Mouse (Mus musculus) hindlimb bud, embryonic 11.5 days (tissue): ENCODE results near the gene Phf3.
"Not testable (repeated sequence)": the region's sequence is repeated elsewhere in the genome, so short reads cannot be mapped to it uniquely, and the experiment has no call there.

Source experiments
- DNase-seq: peaks from one replicate; pipeline ENCODE4 v3.0.0-alpha.2; 2012; ENCODE audit warnings: low read depth, low spot score; ENCODE audit errors: extremely low spot score

Phf3 gene

GRCm38 (mm10) chr1:30873541-30874260, at the start of gene Phf3:
Gene Phf3 (minus strand): TSS chr1:30873921.
- DNase-seq: peak; percentile 47

- no peak for DNase-seq
Measured at GRCm38 (mm10) chr1:30922237-30922636, 48.5 kb upstream of the Phf3 start.

GRCm38 (mm10) chr1:30921252-30921651, 47.5 kb upstream of the Phf3 start:
- no peak for DNase-seq

- no peak for DNase-seq
Measured at GRCm38 (mm10) chr1:30920620-30921177, 47.0 kb upstream of the Phf3 start.

- no peak for DNase-seq
Measured at GRCm38 (mm10) chr1:30910172-30910571, 36.5 kb upstream of the Phf3 start.

GRCm38 (mm10) chr1:30908797-30909196, 35.1 kb upstream of the Phf3 start:
- DNase-seq: no peak

- no peak for DNase-seq
Measured at GRCm38 (mm10) chr1:30903480-30904218, 29.9 kb upstream of the Phf3 start.

GRCm38 (mm10) chr1:30898691-30899090, 25.0 kb upstream of the Phf3 start:
- DNase-seq: no peak

- DNase-seq: not testable (repeated sequence)
Measured at GRCm38 (mm10) chr1:30895366-30895765, 21.6 kb upstream of the Phf3 start.

- DNase-seq: not testable (repeated sequence)
Measured at GRCm38 (mm10) chr1:30883806-30884205, 10.1 kb upstream of the Phf3 start.

- DNase-seq: no peak
Measured at GRCm38 (mm10) chr1:30875746-30876145, 2.0 kb upstream of the Phf3 start.

- DNase-seq: no peak
Measured at GRCm38 (mm10) chr1:30874261-30875131, 775 bp upstream of the Phf3 start.

GRCm38 (mm10) chr1:30872836-30873540, 733 bp downstream of the Phf3 start:
- no peak for DNase-seq

GRCm38 (mm10) chr1:30867786-30868185, 5.9 kb downstream of the Phf3 start:
- DNase-seq: no peak

GRCm38 (mm10) chr1:30852518-30852917, 21.2 kb downstream of the Phf3 start:
- DNase-seq: no peak

- DNase-seq: no peak
Measured at GRCm38 (mm10) chr1:30851920-30852319, 21.8 kb downstream of the Phf3 start.

GRCm38 (mm10) chr1:30850906-30851305, 22.8 kb downstream of the Phf3 start:
- DNase-seq: no peak

GRCm38 (mm10) chr1:30849955-30850354, 23.8 kb downstream of the Phf3 start:
- no peak for DNase-seq

- no peak for DNase-seq
Measured at GRCm38 (mm10) chr1:30847706-30848105, 26.0 kb downstream of the Phf3 start.

GRCm38 (mm10) chr1:30839662-30840061, 34.1 kb downstream of the Phf3 start:
- no peak for DNase-seq
